Mouse (Mus musculus) midbrain, embryonic 15.5 days (tissue): Measurements from ENCODE around the gene Aldh3b2. TPM values are rescaled to one million over a fixed set of nuclear protein-coding genes. Genes with fewer than 3 reads are reported as not detected.

ENCODE experiments used
- ATAC-seq: fragments of 200-750 bp; cut with Nextera tagmentation; replicated peaks from 2 replicates; pipeline ENCODE4 v1.8.0; 2017; ENCODE audit warnings: moderate TSS enrichment
- H3K27ac ChIP-seq: fragments of 300-500 bp; sonication (generic); 2 replicates; pipeline ENCODE4 v1.5.1; 2015; ENCODE audit warnings: mild to moderate bottlenecking, inconsistent platforms
- H3K27me3 ChIP-seq: fragments of 300-500 bp; sonication (generic); replicated peaks from 2 replicates; pipeline ENCODE4 v1.6.1; 2015; ENCODE audit warnings: inconsistent platforms
- H3K36me3 ChIP-seq: fragments of 300-500 bp; sonication (generic); replicated peaks from 2 replicates; pipeline ENCODE4 v1.6.1; 2015; ENCODE audit warnings: inconsistent platforms
- H3K4me1 ChIP-seq: fragments of 300-500 bp; sonication (generic); 2 replicates; pipeline ENCODE4 v1.6.1; 2015; ENCODE audit warnings: inconsistent platforms
- H3K4me2 ChIP-seq: fragments of 300-500 bp; sonication (generic); 2 replicates; pipeline ENCODE4 v1.6.1; 2015; ENCODE audit warnings: inconsistent platforms, mild to moderate bottlenecking, moderate library complexity
- H3K4me3 ChIP-seq: fragments of 300-500 bp; sonication (generic); 2 replicates; pipeline ENCODE4 v1.5.1; 2015; ENCODE audit warnings: mild to moderate bottlenecking, inconsistent platforms
- H3K9ac ChIP-seq: fragments of 300-500 bp; sonication (generic); 2 replicates; pipeline ENCODE4 v1.6.1; 2015; ENCODE audit warnings: mild to moderate bottlenecking, inconsistent platforms
- H3K9me3 ChIP-seq: fragments of 300-500 bp; sonication (generic); 2 replicates; pipeline ENCODE4 v1.6.1; 2016; ENCODE audit warnings: inconsistent platforms
- WGBS: fragments of 180-500 bp; shearing (Covaris S2); methylation state at CpG from one replicate; pipeline ENCODE4 v1.1.7; 2015; ENCODE audit warnings: mixed read lengths; 5-methylcytosine and 5-hydroxymethylcytosine counted together
- polyA plus RNA-seq: library from polyadenylated mRNA; unstranded; fragments of >200 nt; fragmentation: Nextera tagmentation; extraction: Ambion mirVana; gene quantifications from 2 replicates; pipeline ENCODE4 v1.2.1, GENCODE M21; 2015

Aldh3b2 gene
- polyA plus RNA-seq, 1 experiment from 2014 or later, result 0.67 TPM

- peaks cover 12% of the 10 kb centered on the region for H3K4me1 ChIP-seq
- H3K27ac ChIP-seq, result no peak overlapping the region
- WGBS, result 89% methylated on average over 9 of the region's 9 CpGs
- H3K9ac ChIP-seq, result no peak overlapping the region
- H3K27me3 ChIP-seq, result no peaks in the 10 kb centered on the region
- H3K4me2 ChIP-seq, result no peak overlapping the region
- ATAC-seq, result no peak
- H3K36me3 ChIP-seq, result peaks cover 26% of the 10 kb centered on the region; the same call in 1 of the 2 replicates
- no peak overlapping the region for H3K4me3 ChIP-seq
- H3K9me3 ChIP-seq, result no peaks in the 10 kb centered on the region
Measured at GRCm38 (mm10) chr19:4005091-4005490, 33.0 kb downstream of the Aldh3b2 start.

- Histone ChIP-seq H3K36me3 (peaks cover 30% of the 10 kb centered on the region; the same call in 1 of the 2 replicates), H3K27me3 (no peaks in the 10 kb centered on the region), H3K27ac (no peak overlapping the region), H3K4me1 (peaks cover 13% of the 10 kb centered on the region), H3K4me2 (no peak overlapping the region), H3K9me3 (no peaks in the 10 kb centered on the region), H3K4me3 (no peak overlapping the region), H3K9ac (no peak overlapping the region)
- no peak for ATAC-seq
- WGBS, result 92% methylated on average over 8 of the region's 8 CpGs
Measured at GRCm38 (mm10) chr19:4005971-4006370, 33.8 kb downstream of the Aldh3b2 start.

GRCm38 (mm10) chr19:4011086-4011485 lies 39.0 kb downstream of the Aldh3b2 start:
- Histone ChIP-seq H3K4me1 (peaks cover 14% of the 10 kb centered on the region), H3K9me3 (no peaks in the 10 kb centered on the region), H3K9ac (no peak overlapping the region), H3K4me3 (no peak overlapping the region), H3K27ac (no peak overlapping the region), H3K4me2 (no peak overlapping the region), H3K36me3 (peaks cover 30% of the 10 kb centered on the region; the same call in 1 of the 2 replicates), H3K27me3 (no peaks in the 10 kb centered on the region)
- 92% methylated on average over 5 of the region's 5 CpGs for WGBS
- ATAC-seq, result no peak

- ATAC-seq, result peak; percentile 99
- H3K4me2 ChIP-seq, result peak within 1 kb of the TSS; percentile 60
- peak within 1 kb of the TSS; percentile 83 for H3K27ac ChIP-seq
- H3K9me3 ChIP-seq, result no peaks in the 10 kb centered on the region
- peaks cover 18% of the 10 kb centered on the region; the same call in 1 of the 2 replicates for H3K36me3 ChIP-seq
- under 1% methylated on average over 45 of the region's 45 CpGs for WGBS
- H3K27me3 ChIP-seq, result no peaks in the 10 kb centered on the region
- H3K4me3 ChIP-seq, result peak within 1 kb of the TSS; percentile 91
- peaks cover 14% of the 10 kb centered on the region for H3K4me1 ChIP-seq
- peak within 1 kb of the TSS; percentile 91 for H3K9ac ChIP-seq
Measured at GRCm38 (mm10) chr19:4012432-4013022, 40.4 kb downstream of the Aldh3b2 start, which contains the start of gene Ndufv1. Gene Ndufv1, minus strand, starts transcription at chr19:4012806.

GRCm38 (mm10) chr19:4013066-4013465 lies 40.9 kb downstream of the Aldh3b2 start:
- no peaks in the 10 kb centered on the region for H3K27me3 ChIP-seq
- H3K9me3 ChIP-seq, result no peaks in the 10 kb centered on the region
- peak overlapping the region; percentile 91 for H3K4me3 ChIP-seq
- H3K4me1 ChIP-seq, result peaks cover 14% of the 10 kb centered on the region
- no peak for ATAC-seq
- H3K4me2 ChIP-seq, result peak overlapping the region; percentile 42
- peaks cover 14% of the 10 kb centered on the region; the same call in 1 of the 2 replicates for H3K36me3 ChIP-seq
- H3K9ac ChIP-seq, result no peak overlapping the region
- WGBS, result 24% methylated on average over 9 of the region's 9 CpGs
- H3K27ac ChIP-seq, result no peak overlapping the region

- Histone ChIP-seq H3K9me3 (no peaks in the 10 kb centered on the region), H3K4me2 (no peak overlapping the region), H3K27ac (no peak overlapping the region), H3K36me3 (peaks cover 7% of the 10 kb centered on the region; the same call in 1 of the 2 replicates), H3K9ac (no peak overlapping the region), H3K4me1 (peaks cover 19% of the 10 kb centered on the region), H3K27me3 (0 out of 2 replicates have a peak, but pooled peaks cover 4% of the 10 kb centered on the region), H3K4me3 (no peak overlapping the region)
- ATAC-seq, result no peak
Measured at GRCm38 (mm10) chr19:4014802-4015201, 42.7 kb downstream of the Aldh3b2 start.

- Histone ChIP-seq H3K9me3 (no peaks in the 10 kb centered on the region), H3K27ac (no peak overlapping the region), H3K4me2 (no peak overlapping the region), H3K4me1 (peaks cover 19% of the 10 kb centered on the region), H3K9ac (no peak overlapping the region), H3K36me3 (no peaks in the 10 kb centered on the region), H3K27me3 (0 out of 2 replicates have a peak, but pooled peaks cover 4% of the 10 kb centered on the region), H3K4me3 (no peak overlapping the region)
- WGBS, result 61% methylated on average over 5 of the region's 5 CpGs
- ATAC-seq, result no peak
Measured at GRCm38 (mm10) chr19:4015635-4016034, 43.5 kb downstream of the Aldh3b2 start.

- H3K4me2 ChIP-seq, result no peak overlapping the region
- 68% methylated on average over 10 of the region's 10 CpGs for WGBS
- H3K27ac ChIP-seq, result no peak overlapping the region
- no peaks in the 10 kb centered on the region for H3K9me3 ChIP-seq
- peaks cover 5% of the 10 kb centered on the region; the same call in 1 of the 2 replicates for H3K4me1 ChIP-seq
- no peak overlapping the region for H3K4me3 ChIP-seq
- 0 out of 2 replicates have a peak, but pooled peaks cover 4% of the 10 kb centered on the region for H3K27me3 ChIP-seq
- ATAC-seq, result no peak
- H3K36me3 ChIP-seq, result no peaks in the 10 kb centered on the region
- no peak overlapping the region for H3K9ac ChIP-seq
Measured at GRCm38 (mm10) chr19:4017921-4018587, 45.9 kb downstream of the Aldh3b2 start.

GRCm38 (mm10) chr19:4018743-4019583 lies 46.8 kb downstream of the Aldh3b2 start:
- Histone ChIP-seq H3K9ac (no peak overlapping the region), H3K36me3 (no peaks in the 10 kb centered on the region), H3K4me2 (no peak overlapping the region), H3K9me3 (no peaks in the 10 kb centered on the region), H3K4me1 (0 out of 2 replicates have a peak, but pooled peaks cover 5% of the 10 kb centered on the region), H3K4me3 (no peak overlapping the region), H3K27me3 (0 out of 2 replicates have a peak, but pooled peaks cover 4% of the 10 kb centered on the region), H3K27ac (no peak overlapping the region)
- 27% methylated on average over 18 of the region's 18 CpGs for WGBS
- peak; percentile 75 for ATAC-seq

GRCm38 (mm10) chr19:4023185-4023584 lies 51.1 kb downstream of the Aldh3b2 start:
- 84% methylated on average over 7 of the region's 7 CpGs for whole genome bisulfite sequencing
- no peak overlapping the region for H3K27ac ChIP-seq
- no peak for ATAC-seq

GRCm38 (mm10) chr19:4027576-4027975 lies 55.4 kb downstream of the Aldh3b2 start:
- Histone ChIP-seq H3K27me3 (no peaks in the 10 kb centered on the region), H3K9ac (no peak overlapping the region), H3K36me3 (no peaks in the 10 kb centered on the region), H3K27ac (no peak overlapping the region), H3K9me3 (no peaks in the 10 kb centered on the region), H3K4me2 (no peak overlapping the region), H3K4me1 (no peaks in the 10 kb centered on the region), H3K4me3 (no peak overlapping the region)
- no peak for ATAC-seq

More at GRCm38 (mm10) chr19:4023185-4023584, 51.1 kb downstream of the Aldh3b2 start:
- H3K9ac ChIP-seq, result no peak overlapping the region
- H3K27me3 ChIP-seq, result 0 out of 2 replicates have a peak, but pooled peaks cover 4% of the 10 kb centered on the region
- no peaks in the 10 kb centered on the region for H3K9me3 ChIP-seq
- no peaks in the 10 kb centered on the region for H3K36me3 ChIP-seq
- no peak overlapping the region for H3K4me3 ChIP-seq
- H3K4me1 ChIP-seq, result 0 out of 2 replicates have a peak, but pooled peaks cover 5% of the 10 kb centered on the region
- H3K4me2 ChIP-seq, result no peak overlapping the region
